In genomic region chr5:124025587-124026441, GRCm38 (mm10) we compare ENCODE assay signal across 8 mouse cellular contexts. TPM values are rescaled to one million over a fixed set of nuclear protein-coding genes. Genes with fewer than 3 reads are reported as not detected.
DNase-seq lines count a peak whose midpoint lies in the region; ATAC-seq and TF ChIP-seq lines count a peak whose summit lies in the region.

No protein-coding gene starts in this region.

- H3K9ac ChIP-seq in hindbrain, embryonic 13.5 days: peak overlapping the region; percentile 59; the same call in 1 of the 2 replicates
- peak overlapping the region; percentile 11 for H3K9ac ChIP-seq in liver, embryonic 16.5 days (ENCODE audit: low read depth, low read length)

- H3K27me3 ChIP-seq in hindbrain, embryonic 13.5 days: no peaks in the 10 kb centered on the region
- no peaks in the 10 kb centered on the region for H3K27me3 ChIP-seq in liver, embryonic 16.5 days (ENCODE audit: control insufficient read depth, insufficient read depth, low read depth, low read length)

- ATAC-seq in hindbrain, embryonic 13.5 days (ENCODE audit: low FRiP score): no peak
- ATAC-seq in liver, embryonic 16.5 days (ENCODE audit: low read depth): peak; percentile 25; the same call in 1 of the 2 replicates

- H3K4me2 ChIP-seq in hindbrain, embryonic 13.5 days: 0 out of 2 replicates have a peak overlapping the region, but pooled peaks have one; percentile 4
- H3K4me2 ChIP-seq in liver, embryonic 16.5 days (ENCODE audit: low read depth, low read length): 0 out of 2 replicates have a peak overlapping the region, but pooled peaks have one; percentile 2

- H3K4me3 ChIP-seq in layer of hippocampus, adult 2 months: no peak overlapping the region; the same call in 1 of the 2 replicates
- H3K4me3 ChIP-seq in hindbrain, embryonic 13.5 days: no peak overlapping the region
- H3K4me3 ChIP-seq in liver, embryonic 16.5 days (ENCODE audit: low read depth, low read length): no peak overlapping the region

- H3K9me3 ChIP-seq in hindbrain, embryonic 13.5 days: no peaks in the 10 kb centered on the region
- no peaks in the 10 kb centered on the region for H3K9me3 ChIP-seq in liver, embryonic 16.5 days (replicated peaks; ENCODE audit: control insufficient read depth, low read length)

- peaks cover 83% of the 10 kb centered on the region for H3K4me1 ChIP-seq in hindbrain, embryonic 13.5 days (replicated peaks)
- H3K4me1 ChIP-seq in liver, embryonic 16.5 days (ENCODE audit: control insufficient read depth, low read depth, low read length): peaks cover 89% of the 10 kb centered on the region

- H3K36me3 ChIP-seq in hindbrain, embryonic 13.5 days: peaks cover 27% of the 10 kb centered on the region
- H3K36me3 ChIP-seq in liver, embryonic 16.5 days (ENCODE audit: control insufficient read depth, insufficient read depth): peaks cover 4% of the 10 kb centered on the region; the same call in 1 of the 2 replicates

- H3K27ac ChIP-seq in layer of hippocampus, adult 2 months: peak overlapping the region; percentile 81
- 0 out of 2 replicates have a peak overlapping the region, but pooled peaks have one; percentile 50 for H3K27ac ChIP-seq in hindbrain, embryonic 13.5 days
- peak overlapping the region; percentile 60 for H3K27ac ChIP-seq in liver, embryonic 16.5 days (ENCODE audit: low read length)

- WGBS in hindbrain, embryonic 13.5 days: 77% methylated on average over 15 of the region's 15 CpGs
- WGBS in liver, embryonic 16.5 days (ENCODE audit: insufficient replicate concordance): 77% methylated on average over 15 of the region's 15 CpGs

- TF ChIP-seq CTCF in layer of hippocampus, adult 2 months (conservative IDR thresholded peaks at IDR 0.05): no peak

- no peak for DNase-seq in layer of hippocampus, adult 2 months (ENCODE audit: low spot score in 2 of 2)
- no peak for DNase-seq in layer of hippocampus, adult 18-20 months (ENCODE audit: low spot score in 2 of 2)
- peak; percentile 39 to 50 for DNase-seq in cerebellum, postnatal 14 days
- DNase-seq in c-Kit-positive CD71-positive TER-119-positive erythroid progenitor cells, embryonic 14.5 days (ENCODE audit: low spot score): no peak
- DNase-seq in embryo, embryonic 10 days (ENCODE audit: low spot score): no peak
- no peak for DNase-seq in ovary, postnatal 14 days (ENCODE audit: low spot score)

RNA-seq across cellular contexts. Expression of gene Vps37b, which starts 6.3 kb away (rescaled TPM):
- 10 to 100 TPM; 36.8 to 42.2 TPM for total RNA-seq in layer of hippocampus, adult 2 months (2021)
- total RNA-seq in layer of hippocampus, adult 18-20 months (2021): 10 to 100 TPM; 38.0 to 43.9 TPM
- polyA plus RNA-seq in hindbrain, embryonic 13.5 days (2015; fragmentation: Nextera tagmentation; extraction: Ambion mirVana): 79.3 and 84.7 TPM in 2 replicates
- 14.3 and 16.3 TPM in 2 replicates for polyA plus RNA-seq in liver, embryonic 16.5 days (2015; fragmentation: Nextera tagmentation; extraction: Ambion mirVana)

RNA-seq across cellular contexts. Expression of gene Hip1r, which starts 52.4 kb away (rescaled TPM):
- 10 to 100 TPM; 42.8 to 43.8 TPM for total RNA-seq in layer of hippocampus, adult 2 months (2021)
- total RNA-seq in layer of hippocampus, adult 18-20 months (2021): 10 to 100 TPM; 46.3 to 48.5 TPM
- 21.4 and 25.5 TPM in 2 replicates for polyA plus RNA-seq in hindbrain, embryonic 13.5 days (2015; fragmentation: Nextera tagmentation; extraction: Ambion mirVana)
- polyA plus RNA-seq in liver, embryonic 16.5 days (2015; fragmentation: Nextera tagmentation; extraction: Ambion mirVana): 12.4 and 16.3 TPM in 2 replicates

Comparison
In these comparisons a context has a peak if more than half of its experiments do, and no peak if none do; other contexts are left out.
1. DNase-seq: peak in cerebellum, postnatal 14 days (2 of 2); none in layer of hippocampus, adult 2 months (0 of 2), layer of hippocampus, adult 18-20 months (0 of 2), c-Kit-positive CD71-positive TER-119-positive erythroid progenitor cells, embryonic 14.5 days (single experiment), embryo, embryonic 10 days (single experiment) and ovary, postnatal 14 days (single experiment).
2. Peak in every context shown above with its lines, with median percentiles within 50 percentile points of each other: H3K27ac ChIP-seq.